9 mouse cellular contexts compared by ENCODE assay signal in the genomic region with DNA sequence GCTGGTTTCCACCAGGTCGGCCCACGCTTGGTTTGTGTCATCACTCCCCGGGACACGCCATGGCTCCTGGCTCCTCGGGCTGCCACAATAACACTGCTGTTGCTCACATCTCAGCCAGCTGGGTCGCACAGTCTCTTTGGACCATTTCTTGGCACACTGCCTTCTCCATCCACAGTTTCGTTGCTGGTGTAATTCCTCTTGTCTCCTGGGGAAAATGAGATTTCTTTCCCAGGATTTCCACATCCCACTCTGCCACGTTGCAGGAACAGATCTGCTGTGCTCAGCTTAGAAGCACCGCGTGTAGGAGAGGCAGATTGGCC. TPM values are rescaled to one million over a fixed set of nuclear protein-coding genes. Genes with fewer than 3 reads are reported as not detected.
DNase-seq lines count a peak whose midpoint lies in the region; ATAC-seq and TF ChIP-seq lines count a peak whose summit lies in the region.
"Had no signal": no experiment of that assay in that cellular context is flagged by ENCODE, and none has a peak within 500 bp of the region (broad histone marks: within the 10 kb centered on the region; RNA-seq: fewer than 3 reads in every experiment).

No protein-coding gene starts in this region.

- H3K4me2 ChIP-seq in intestine, embryonic 15.5 days (replicated peaks), result peak overlapping the region; percentile 96
- peak overlapping the region; percentile 75 for H3K4me2 ChIP-seq in limb, embryonic 13.5 days (replicated peaks)
- peak overlapping the region; percentile 64 for H3K4me2 ChIP-seq in midbrain, postnatal 0 days (ENCODE audit: low read depth, low read length, poor library complexity, severe bottlenecking)

- H3K4me3 ChIP-seq in intestine, embryonic 15.5 days (replicated peaks), result peak overlapping the region; percentile 69
- H3K4me3 ChIP-seq in limb, embryonic 13.5 days, result peak overlapping the region; percentile 100
- peak overlapping the region; percentile 74 for H3K4me3 ChIP-seq in midbrain, postnatal 0 days (ENCODE audit: low read depth, low read length)

- DNase-seq in cerebellum, adult 11 months, result peak; percentile 72
- peak; percentile 45 to 78 for DNase-seq in cerebellum, postnatal 4 days (ENCODE audit: low spot score in 2 of 2)
- DNase-seq in gastrocnemius, postnatal 36 days, result peak; percentile 71 to 73
- DNase-seq in midbrain, postnatal 0 days (ENCODE audit: low spot score), result peak; percentile 94
- peak; percentile 82 for DNase-seq in testis, postnatal 10 days (ENCODE audit: low spot score)

- H3K27me3 ChIP-seq in intestine, embryonic 15.5 days (replicated peaks), result no peaks in the 10 kb centered on the region
- H3K27me3 ChIP-seq in limb, embryonic 13.5 days, result no peaks in the 10 kb centered on the region
- H3K27me3 ChIP-seq in midbrain, postnatal 0 days (ENCODE audit: insufficient read depth, low read length), result no peaks in the 10 kb centered on the region

- peak; percentile 34 for TF ChIP-seq CTCF in midbrain, postnatal 0 days (IDR thresholded peaks at IDR 0.05)

- H3K27ac ChIP-seq in intestine, embryonic 15.5 days, result peak overlapping the region; percentile 98
- H3K27ac ChIP-seq in limb, embryonic 13.5 days, result peak overlapping the region; percentile 99
- peak overlapping the region; percentile 98 for H3K27ac ChIP-seq in midbrain, postnatal 0 days (ENCODE audit: low read depth, low read length)

- intact Hi-C loops in gastrocnemius, postnatal 36 days (cut with DNase I), result no loop called here

- no peaks in the 10 kb centered on the region; the same call in 1 of the 2 replicates for H3K36me3 ChIP-seq in intestine, embryonic 15.5 days
- H3K36me3 ChIP-seq in limb, embryonic 13.5 days, result peaks cover under 1% of the 10 kb centered on the region; the same call in 1 of the 2 replicates
- no peaks in the 10 kb centered on the region for H3K36me3 ChIP-seq in midbrain, postnatal 0 days (ENCODE audit: insufficient read depth, low read length)

- no peak for ATAC-seq in cerebellum, adult (ENCODE audit: insufficient number of reproducible peaks, low FRiP score, low TSS enrichment)
- no peak for ATAC-seq in intestine, embryonic 15.5 days
- ATAC-seq in limb, embryonic 13.5 days (ENCODE audit: low FRiP score, low read depth), result no peak
- ATAC-seq in midbrain, postnatal 0 days (ENCODE audit: low FRiP score), result no peak

- peak overlapping the region; percentile 100 for H3K9ac ChIP-seq in intestine, embryonic 15.5 days
- H3K9ac ChIP-seq in limb, embryonic 13.5 days, result peak overlapping the region; percentile 100
- peak overlapping the region; percentile 99 for H3K9ac ChIP-seq in midbrain, postnatal 0 days (replicated peaks; ENCODE audit: low read length, poor library complexity, severe bottlenecking)

- H3K9me3 ChIP-seq in intestine, embryonic 15.5 days, result no peaks in the 10 kb centered on the region
- H3K9me3 ChIP-seq in limb, embryonic 13.5 days, result no peaks in the 10 kb centered on the region
- no peaks in the 10 kb centered on the region for H3K9me3 ChIP-seq in midbrain, postnatal 0 days (ENCODE audit: low read length)

- WGBS in intestine, embryonic 15.5 days, result 16% methylated on average over 10 of the region's 10 CpGs
- WGBS in limb, embryonic 13.5 days, result 9% methylated on average over 10 of the region's 10 CpGs
- 2% methylated on average over 10 of the region's 10 CpGs for WGBS in midbrain, postnatal 0 days

- peaks cover 15% of the 10 kb centered on the region for H3K4me1 ChIP-seq in intestine, embryonic 15.5 days (replicated peaks)
- H3K4me1 ChIP-seq in limb, embryonic 13.5 days, result peaks cover 20% of the 10 kb centered on the region
- H3K4me1 ChIP-seq in midbrain, postnatal 0 days (ENCODE audit: insufficient read depth, low read length), result peaks cover 7% of the 10 kb centered on the region

RNA-seq across cellular contexts. Expression of a gene that starts 1.1 kb away (rescaled TPM):
- total RNA-seq in gastrocnemius, postnatal 36 days (2021), result 10 to 100 TPM; 29.1 to 37.7 TPM
- polyA plus RNA-seq in intestine, embryonic 15.5 days (2015; fragmentation: Nextera tagmentation; extraction: Ambion mirVana), result 77.8 and 80.2 TPM in 2 replicates
- 83.9 and 85.9 TPM in 2 replicates for polyA plus RNA-seq in limb, embryonic 13.5 days (2015; fragmentation: Nextera tagmentation; extraction: Ambion mirVana)
- total RNA-seq in midbrain, postnatal 0 days (2014; rRNA removed), result 64.3 and 71.4 TPM in 2 replicates
- 56.3 and 64.3 TPM in 2 replicates for polyA plus RNA-seq in midbrain, postnatal 0 days (2015; fragmentation: Nextera tagmentation; extraction: Ambion mirVana)

RNA-seq across cellular contexts. Expression of a gene that starts 24.2 kb away (rescaled TPM):
- total RNA-seq in gastrocnemius, postnatal 36 days (2021), result 10 to 100 TPM; 11.4 to 11.9 TPM
- 11.8 and 13.6 TPM in 2 replicates for polyA plus RNA-seq in intestine, embryonic 15.5 days (2015; fragmentation: Nextera tagmentation; extraction: Ambion mirVana)
- 20.7 and 21.4 TPM in 2 replicates for polyA plus RNA-seq in limb, embryonic 13.5 days (2015; fragmentation: Nextera tagmentation; extraction: Ambion mirVana)
- total RNA-seq in midbrain, postnatal 0 days (2014; rRNA removed), result 166 and 169 TPM in 2 replicates
- polyA plus RNA-seq in midbrain, postnatal 0 days (2015; fragmentation: Nextera tagmentation; extraction: Ambion mirVana), result 25.4 and 26.5 TPM in 2 replicates

RNA-seq across cellular contexts. Expression of a gene that starts 35.9 kb away (rescaled TPM):
- 10 to 100 TPM; 12.7 to 13.5 TPM for total RNA-seq in gastrocnemius, postnatal 36 days (2021)
- 44.3 and 48.5 TPM in 2 replicates for polyA plus RNA-seq in intestine, embryonic 15.5 days (2015; fragmentation: Nextera tagmentation; extraction: Ambion mirVana)
- polyA plus RNA-seq in limb, embryonic 13.5 days (2015; fragmentation: Nextera tagmentation; extraction: Ambion mirVana), result 52.8 and 57.3 TPM in 2 replicates
- 80.5 and 90.8 TPM in 2 replicates for total RNA-seq in midbrain, postnatal 0 days (2014; rRNA removed)
- 65.4 and 73.9 TPM in 2 replicates for polyA plus RNA-seq in midbrain, postnatal 0 days (2015; fragmentation: Nextera tagmentation; extraction: Ambion mirVana)

RNA-seq across cellular contexts. Expression of a gene that starts 45.4 kb away (rescaled TPM):
- total RNA-seq in gastrocnemius, postnatal 36 days (2021), result under 1 TPM in 1 of 2 experiments, not detected in 1; 0.31 TPM
- 15.2 and 18.0 TPM in 2 replicates for polyA plus RNA-seq in intestine, embryonic 15.5 days (2015; fragmentation: Nextera tagmentation; extraction: Ambion mirVana)
- polyA plus RNA-seq in limb, embryonic 13.5 days (2015; fragmentation: Nextera tagmentation; extraction: Ambion mirVana), result 7.2 and 11.7 TPM in 2 replicates
- total RNA-seq in midbrain, postnatal 0 days (2014; rRNA removed), result 0.33 and 1.1 TPM in 2 replicates
- polyA plus RNA-seq in midbrain, postnatal 0 days (2015; fragmentation: Nextera tagmentation; extraction: Ambion mirVana), result 0.27 and 0.42 TPM in 2 replicates

RNA-seq across cellular contexts. Expression of a gene that starts 52.1 kb away (rescaled TPM):
- 10 to 100 TPM; 76.7 to 88.7 TPM for total RNA-seq in gastrocnemius, postnatal 36 days (2021)
- polyA plus RNA-seq in intestine, embryonic 15.5 days (2015; fragmentation: Nextera tagmentation; extraction: Ambion mirVana), result 0.08 TPM in 1 of 2 replicates, not detected in the other
- polyA plus RNA-seq in limb, embryonic 13.5 days (2015; fragmentation: Nextera tagmentation; extraction: Ambion mirVana), result 0.22 TPM in 2 replicates
- 2.3 and 2.5 TPM in 2 replicates for total RNA-seq in midbrain, postnatal 0 days (2014; rRNA removed)
- 0.28 and 0.32 TPM in 2 replicates for polyA plus RNA-seq in midbrain, postnatal 0 days (2015; fragmentation: Nextera tagmentation; extraction: Ambion mirVana)
- total RNA-seq: hematopoietic stem cell, adult 5-6 weeks had no signal
